Mouse (Mus musculus) v-Abl transformed pro-B cells (cell line): Measurements from ENCODE around the gene Dock4.
"Not testable (repeated sequence)": the region's sequence is repeated elsewhere in the genome, so short reads cannot be mapped to it uniquely, and the experiment has no call there.

Experiments used
- in situ Hi-C, 2 experiments: fragments of 400-800 bp; cut with MboI; formaldehyde crosslinking; loops; one replicate each; pipeline ENCODE4 v1.15.1; 2025; ENCODE audit not compliant: unreplicated experiment in 2 of 2

The Dock4 gene

GRCm38 (mm10) chr12:40838940-40839339 lies 393.2 kb downstream of the Dock4 start:
- in situ Hi-C loops: loop anchor here in 1 of 2 experiments (5.0 kb wide), 1 partner anchor 843 kb away; no protein-coding TSS in a partner anchor

- in situ Hi-C loops: loop anchor here (5.0 to 10.0 kb wide), 5 partner anchors 257 to 1032 kb away; partner anchors contain the start of gene Lrrn3 (in 2 of the 2)
Observed at GRCm38 (mm10) chr12:40839817-40840216, 394.1 kb downstream of the Dock4 start.

GRCm38 (mm10) chr12:40842251-40842988 lies 396.7 kb downstream of the Dock4 start:
- in situ Hi-C loops: loop anchor here (5.0 to 10.0 kb wide), 4 partner anchors 255 to 1030 kb away; partner anchors contain the start of gene Lrrn3 (in 2 of the 2)

- in situ Hi-C loops: loop anchor here (5.0 to 10.0 kb wide), 4 partner anchors 254 to 1029 kb away; partner anchors contain the start of gene Lrrn3 (in 2 of the 2)
Observed at GRCm38 (mm10) chr12:40842991-40843390, 397.2 kb downstream of the Dock4 start.

GRCm38 (mm10) chr12:40843474-40844080 lies 397.8 kb downstream of the Dock4 start:
- in situ Hi-C loops: loop anchor here (5.0 to 10.0 kb wide), 4 partner anchors 254 to 1029 kb away; partner anchors contain the start of gene Lrrn3 (in 2 of the 2)

- in situ Hi-C loops: loop anchor here (5.0 to 10.0 kb wide), 4 partner anchors 253 to 1028 kb away; partner anchors contain the start of gene Lrrn3 (in 2 of the 2)
Observed at GRCm38 (mm10) chr12:40844324-40844723, 398.6 kb downstream of the Dock4 start.

- in situ Hi-C loops: no loop called here
Observed at GRCm38 (mm10) chr12:40854705-40855367, 409.1 kb downstream of the Dock4 start.

- in situ Hi-C loops: no loop called here
Observed at GRCm38 (mm10) chr12:40857466-40857865, 411.7 kb downstream of the Dock4 start.

GRCm38 (mm10) chr12:40858763-40859162 lies 413.0 kb downstream of the Dock4 start:
- in situ Hi-C loops: not testable (repeated sequence)

GRCm38 (mm10) chr12:40870387-40870786 lies 424.6 kb downstream of the Dock4 start:
- in situ Hi-C loops: loop anchor here in 1 of 2 experiments (10.0 kb wide), 1 partner anchor 204 kb away; no protein-coding TSS in a partner anchor

- in situ Hi-C loops: loop anchor here in 1 of 2 experiments (10.0 kb wide), 1 partner anchor 202 kb away; no protein-coding TSS in a partner anchor
Observed at GRCm38 (mm10) chr12:40872716-40873115, 427.0 kb downstream of the Dock4 start.

GRCm38 (mm10) chr12:40873267-40873666 lies 427.5 kb downstream of the Dock4 start:
- in situ Hi-C loops: loop anchor here in 1 of 2 experiments (10.0 kb wide), 1 partner anchor 202 kb away; no protein-coding TSS in a partner anchor

GRCm38 (mm10) chr12:40884976-40885375 lies 439.2 kb downstream of the Dock4 start:
- in situ Hi-C loops: no loop called here

GRCm38 (mm10) chr12:40885377-40885776 lies 439.6 kb downstream of the Dock4 start:
- in situ Hi-C loops: no loop called here

GRCm38 (mm10) chr12:40887496-40887895 lies 441.7 kb downstream of the Dock4 start:
- in situ Hi-C loops: no loop called here

- in situ Hi-C loops: no loop called here
Observed at GRCm38 (mm10) chr12:40888261-40888791, 442.6 kb downstream of the Dock4 start.

- in situ Hi-C loops: no loop called here
Observed at GRCm38 (mm10) chr12:40888829-40889228, 443.1 kb downstream of the Dock4 start.

GRCm38 (mm10) chr12:40889534-40889933 lies 443.8 kb downstream of the Dock4 start:
- in situ Hi-C loops: no loop called here

- in situ Hi-C loops: no loop called here
Observed at GRCm38 (mm10) chr12:40891168-40891567, 445.4 kb downstream of the Dock4 start.

GRCm38 (mm10) chr12:40893741-40894140 lies 448.0 kb downstream of the Dock4 start:
- in situ Hi-C loops: no loop called here
